23 mouse cellular contexts compared by ENCODE assay signal in the genomic region with DNA sequence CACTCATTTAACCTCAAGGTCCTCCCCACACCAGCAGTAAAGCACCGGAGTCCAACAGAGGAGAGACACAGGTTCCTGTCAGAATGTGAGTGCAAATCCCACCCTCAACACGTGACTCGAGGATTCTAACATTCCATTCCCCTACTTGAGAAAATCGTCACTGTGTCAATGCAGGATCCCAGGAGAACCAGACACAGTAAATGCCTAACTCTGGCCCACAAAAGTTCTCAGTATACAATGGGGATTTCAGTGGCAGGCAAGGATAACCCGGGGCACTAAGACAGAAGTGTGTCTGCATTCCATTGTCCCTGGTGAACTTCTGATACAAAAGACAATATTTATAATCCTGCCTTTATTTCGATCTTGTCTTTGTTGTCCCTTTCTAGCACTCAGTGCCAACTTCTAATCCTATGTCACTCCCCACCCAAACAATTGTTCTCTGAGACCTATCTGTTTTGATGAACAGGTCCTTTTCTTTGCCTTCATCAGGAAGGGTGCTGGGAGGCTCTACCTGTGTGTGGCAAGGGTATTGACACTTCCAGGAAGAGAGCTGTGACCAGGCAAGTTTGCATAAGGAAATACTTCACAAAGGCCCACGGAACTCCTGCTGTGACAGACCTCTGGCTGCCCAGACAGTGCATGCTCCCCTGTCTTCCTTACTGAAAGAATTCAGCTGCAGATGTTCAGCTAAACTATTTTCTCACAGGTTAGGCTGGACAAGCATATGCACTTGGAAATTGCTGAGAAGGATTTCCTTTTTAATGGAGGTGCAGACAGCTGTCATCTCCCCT.
"Had no signal": no experiment of that assay in that cellular context is flagged by ENCODE, and none has a peak within 500 bp of the region (broad histone marks: within the 10 kb centered on the region; RNA-seq: fewer than 3 reads in every experiment).

No protein-coding gene starts in this region.

- ATAC-seq: liver, embryonic 12.5 days had no signal

- H3K4me1 ChIP-seq: liver, embryonic 12.5 days; liver, embryonic 15.5 days; lung, embryonic 15.5 days; neural tube, embryonic 15.5 days had no signal

- H3K9ac ChIP-seq: limb, embryonic 13.5 days; liver, embryonic 12.5 days; liver, embryonic 15.5 days; lung, embryonic 15.5 days; neural tube, embryonic 12.5 days; neural tube, embryonic 15.5 days had no signal

- H3K27me3 ChIP-seq: limb, embryonic 13.5 days; liver, embryonic 12.5 days; liver, embryonic 15.5 days; lung, embryonic 15.5 days; neural tube, embryonic 12.5 days; neural tube, embryonic 15.5 days had no signal

- H3K4me3 ChIP-seq: layer of hippocampus, adult 2 months; limb, embryonic 10.5 days; limb, embryonic 13.5 days; liver, embryonic 12.5 days; liver, embryonic 15.5 days; lung, embryonic 15.5 days; neural tube, embryonic 12.5 days; neural tube, embryonic 15.5 days had no signal

- H3K4me2 ChIP-seq: limb, embryonic 13.5 days; liver, embryonic 12.5 days; liver, embryonic 15.5 days; lung, embryonic 15.5 days; neural tube, embryonic 12.5 days; neural tube, embryonic 15.5 days had no signal

- H3K36me3 ChIP-seq: limb, embryonic 10.5 days; limb, embryonic 13.5 days; liver, embryonic 12.5 days; liver, embryonic 15.5 days; lung, embryonic 15.5 days; neural tube, embryonic 12.5 days; neural tube, embryonic 15.5 days had no signal

- H3K9me3 ChIP-seq: limb, embryonic 10.5 days; limb, embryonic 13.5 days; liver, embryonic 12.5 days; liver, embryonic 15.5 days; lung, embryonic 15.5 days; neural tube, embryonic 12.5 days; neural tube, embryonic 15.5 days had no signal

- H3K27ac ChIP-seq: kidney, postnatal 0 days; layer of hippocampus, adult 2 months; limb, embryonic 10.5 days; limb, embryonic 13.5 days; liver, embryonic 12.5 days; liver, embryonic 15.5 days; lung, embryonic 15.5 days; neural tube, embryonic 12.5 days; neural tube, embryonic 15.5 days; stomach, postnatal 0 days had no signal

- DNase-seq: kidney, adult 2 months; kidney, postnatal 25 days; layer of hippocampus, adult 9-11 months; liver; lung, adult 18-20 months; lung, postnatal 10 days; lung, postnatal 4 days; right cerebral cortex, adult 18-20 months; right cerebral cortex, postnatal 14 days; right cerebral cortex, postnatal 4 days; thymus, adult 2 months; thymus, postnatal 14 days; thymus, postnatal 4 days had no signal
